Mouse (Mus musculus): ENCODE data around the gene Adipor2. TPM values are rescaled to one million over a fixed set of nuclear protein-coding genes. Genes with fewer than 3 reads are reported as not detected.

Gene Adipor2
- total and polyA plus RNA-seq, 2 experiments from 2014 or later = 25.3 to 42.5 TPM

- H3K36me3 ChIP-seq (ENCODE audit: insufficient read depth, low read length) = 0 out of 2 replicates have a peak, but pooled peaks cover 3% of the 10 kb centered on the region
- H3K4me3 ChIP-seq (ENCODE audit: low read depth, low read length) = peak overlapping the region; percentile 66
- no peaks in the 10 kb centered on the region for H3K27me3 ChIP-seq (ENCODE audit: insufficient read depth, low read length)
- peaks cover 26% of the 10 kb centered on the region for H3K4me1 ChIP-seq (ENCODE audit: insufficient read depth, low read length)
- peak overlapping the region; percentile 77 for H3K9ac ChIP-seq (replicated peaks; ENCODE audit: low read length, poor library complexity, severe bottlenecking)
- no peaks in the 10 kb centered on the region for H3K9me3 ChIP-seq (ENCODE audit: low read length)
- DNase-seq (ENCODE audit: low spot score) = no peak
- H3K27ac ChIP-seq (ENCODE audit: low read depth, low read length) = peak overlapping the region; percentile 85
- TF ChIP-seq CTCF (IDR thresholded peaks at IDR 0.05) = no peak
- 13% methylated on average over 6 of the region's 6 CpGs for WGBS
- peak overlapping the region; percentile 78 for H3K4me2 ChIP-seq (ENCODE audit: low read depth, low read length, poor library complexity, severe bottlenecking)
- ATAC-seq (ENCODE audit: low FRiP score) = peak; percentile 31; the same call in 1 of the 2 replicates
Measured at GRCm38 (mm10) chr6:119329936-119330335, 87.6 kb downstream of the Adipor2 start.

- 0% methylated on average over 8 of the region's 8 CpGs for WGBS
- Histone ChIP-seq H3K27ac (ENCODE audit: low read depth, low read length) (peak overlapping the region; percentile 85), H3K9ac (replicated peaks; ENCODE audit: low read length, poor library complexity, severe bottlenecking) (peak overlapping the region; percentile 77), H3K36me3 (ENCODE audit: insufficient read depth, low read length) (0 out of 2 replicates have a peak, but pooled peaks cover 3% of the 10 kb centered on the region), H3K27me3 (ENCODE audit: insufficient read depth, low read length) (no peaks in the 10 kb centered on the region), H3K4me1 (ENCODE audit: insufficient read depth, low read length) (peaks cover 26% of the 10 kb centered on the region), H3K4me3 (ENCODE audit: low read depth, low read length) (peak overlapping the region; percentile 66), H3K9me3 (ENCODE audit: low read length) (no peaks in the 10 kb centered on the region), H3K4me2 (ENCODE audit: low read depth, low read length, poor library complexity, severe bottlenecking) (peak overlapping the region; percentile 78)
- DNase-seq (ENCODE audit: low spot score) = peak; percentile 94
- TF ChIP-seq CTCF (IDR thresholded peaks at IDR 0.05) = peak; percentile 63
- peak; percentile 91 for ATAC-seq (ENCODE audit: low FRiP score)
Measured at GRCm38 (mm10) chr6:119329215-119329714, 88.2 kb downstream of the Adipor2 start.

GRCm38 (mm10) chr6:119328521-119329115 lies 88.9 kb downstream of the Adipor2 start:
- Histone ChIP-seq H3K9me3 (ENCODE audit: low read length) (no peaks in the 10 kb centered on the region), H3K27ac (ENCODE audit: low read depth, low read length) (peak overlapping the region; percentile 85), H3K4me2 (ENCODE audit: low read depth, low read length, poor library complexity, severe bottlenecking) (peak overlapping the region; percentile 78), H3K4me3 (ENCODE audit: low read depth, low read length) (peak overlapping the region; percentile 66), H3K9ac (replicated peaks; ENCODE audit: low read length, poor library complexity, severe bottlenecking) (peak overlapping the region; percentile 77), H3K27me3 (ENCODE audit: insufficient read depth, low read length) (no peaks in the 10 kb centered on the region), H3K4me1 (ENCODE audit: insufficient read depth, low read length) (peaks cover 26% of the 10 kb centered on the region), H3K36me3 (ENCODE audit: insufficient read depth, low read length) (0 out of 2 replicates have a peak, but pooled peaks cover 3% of the 10 kb centered on the region)
- ATAC-seq (ENCODE audit: low FRiP score) = no peak
- TF ChIP-seq CTCF (IDR thresholded peaks at IDR 0.05) = no peak
- 7% methylated on average over 10 of the region's 11 CpGs for WGBS
- DNase-seq (ENCODE audit: low spot score) = peak; percentile 64

GRCm38 (mm10) chr6:119326541-119326940 lies 91.0 kb downstream of the Adipor2 start:
- ATAC-seq (ENCODE audit: low FRiP score) (no peak), DNase-seq (ENCODE audit: low spot score) (no peak)
- whole genome bisulfite sequencing = 44% methylated on average over 7 of the region's 7 CpGs
- H3K9ac ChIP-seq (replicated peaks; ENCODE audit: low read length, poor library complexity, severe bottlenecking) = no peak overlapping the region; the same call in 1 of the 2 replicates
- no peak overlapping the region for H3K4me2 ChIP-seq (ENCODE audit: low read depth, low read length, poor library complexity, severe bottlenecking)
- peaks cover 26% of the 10 kb centered on the region for H3K4me1 ChIP-seq (ENCODE audit: insufficient read depth, low read length)
- no peak overlapping the region for H3K4me3 ChIP-seq (ENCODE audit: low read depth, low read length)
- no peaks in the 10 kb centered on the region for H3K9me3 ChIP-seq (ENCODE audit: low read length)
- no peak overlapping the region for H3K27ac ChIP-seq (ENCODE audit: low read depth, low read length)
- H3K36me3 ChIP-seq (ENCODE audit: insufficient read depth, low read length) = peaks cover 20% of the 10 kb centered on the region
- H3K27me3 ChIP-seq (ENCODE audit: insufficient read depth, low read length) = no peaks in the 10 kb centered on the region
- no peak for TF ChIP-seq CTCF (IDR thresholded peaks at IDR 0.05)

- Histone ChIP-seq H3K4me2 (ENCODE audit: low read depth, low read length, poor library complexity, severe bottlenecking) (no peak overlapping the region), H3K9me3 (ENCODE audit: low read length) (no peaks in the 10 kb centered on the region), H3K27ac (ENCODE audit: low read depth, low read length) (no peak overlapping the region), H3K9ac (replicated peaks; ENCODE audit: low read length, poor library complexity, severe bottlenecking) (no peak overlapping the region; the same call in 1 of the 2 replicates), H3K4me3 (ENCODE audit: low read depth, low read length) (no peak overlapping the region), H3K4me1 (ENCODE audit: insufficient read depth, low read length) (peaks cover 20% of the 10 kb centered on the region), H3K27me3 (ENCODE audit: insufficient read depth, low read length) (no peaks in the 10 kb centered on the region), H3K36me3 (ENCODE audit: insufficient read depth, low read length) (peaks cover 25% of the 10 kb centered on the region)
- 72% methylated on average over 6 of the region's 6 CpGs for WGBS
- ATAC-seq (ENCODE audit: low FRiP score) (no peak), DNase-seq (ENCODE audit: low spot score) (no peak)
- no peak for TF ChIP-seq CTCF (IDR thresholded peaks at IDR 0.05)
Measured at GRCm38 (mm10) chr6:119325978-119326377, 91.5 kb downstream of the Adipor2 start.

- H3K9ac ChIP-seq (replicated peaks; ENCODE audit: low read length, poor library complexity, severe bottlenecking) = no peak overlapping the region
- H3K27ac ChIP-seq (ENCODE audit: low read depth, low read length) = no peak overlapping the region
- TF ChIP-seq CTCF (IDR thresholded peaks at IDR 0.05) = no peak
- 41% methylated on average over 10 of the region's 10 CpGs for WGBS
- peaks cover 36% of the 10 kb centered on the region for H3K36me3 ChIP-seq (ENCODE audit: insufficient read depth, low read length)
- no peak for DNase-seq (ENCODE audit: low spot score)
- no peak overlapping the region for H3K4me2 ChIP-seq (ENCODE audit: low read depth, low read length, poor library complexity, severe bottlenecking)
- H3K9me3 ChIP-seq (ENCODE audit: low read length) = no peaks in the 10 kb centered on the region
- peaks cover 19% of the 10 kb centered on the region for H3K4me1 ChIP-seq (ENCODE audit: insufficient read depth, low read length)
- no peak for ATAC-seq (ENCODE audit: low FRiP score)
- H3K4me3 ChIP-seq (ENCODE audit: low read depth, low read length) = no peak overlapping the region
- H3K27me3 ChIP-seq (ENCODE audit: insufficient read depth, low read length) = no peaks in the 10 kb centered on the region
Measured at GRCm38 (mm10) chr6:119324776-119325175, 92.7 kb downstream of the Adipor2 start.

Data from midbrain, postnatal 0 days (tissue).